Mouse (Mus musculus): ENCODE data around the gene Tagap.
"Not testable (repeated sequence)": the region's sequence is repeated elsewhere in the genome, so short reads cannot be mapped to it uniquely, and the experiment has no call there.

The Tagap gene

DNA sequence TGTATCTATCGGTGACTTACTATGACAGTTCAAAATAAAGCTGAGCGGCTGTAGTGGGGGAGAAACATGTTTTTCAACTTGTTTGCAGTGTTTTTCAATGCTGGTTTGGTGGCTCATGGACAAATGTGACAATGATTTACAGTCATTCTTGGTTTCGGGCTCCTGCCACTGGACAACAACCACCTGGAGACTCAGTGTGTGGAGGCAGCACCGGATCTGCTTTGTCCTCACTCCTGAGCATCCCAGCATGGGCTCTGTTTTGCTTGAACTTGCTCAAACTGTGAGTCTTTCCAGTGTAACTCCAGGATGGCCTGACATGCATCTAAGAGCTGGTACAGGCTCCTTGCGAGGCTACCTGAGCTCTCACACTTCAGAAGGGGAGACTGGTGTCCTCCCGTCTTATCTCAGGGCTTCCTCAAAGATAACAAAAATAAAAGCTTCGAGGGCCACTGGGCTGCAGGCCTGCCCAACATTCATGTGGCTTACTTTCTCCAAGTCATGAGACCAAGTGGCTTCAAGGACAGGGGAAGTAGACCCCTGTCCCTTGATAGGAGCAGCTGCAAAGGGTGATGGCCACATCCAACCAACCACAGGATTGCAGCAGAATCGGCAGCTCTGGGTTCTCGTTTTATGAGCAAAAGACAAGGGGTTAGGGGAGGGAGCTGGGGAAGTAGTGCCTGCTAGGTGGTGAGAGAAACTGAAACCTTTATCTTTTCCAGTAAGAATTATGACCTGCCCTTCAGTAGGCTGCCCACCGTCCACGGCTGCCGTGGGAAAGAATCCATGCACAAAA is 8.8 kb upstream of the Tagap start:
- DNase-seq = no peak

DNA sequence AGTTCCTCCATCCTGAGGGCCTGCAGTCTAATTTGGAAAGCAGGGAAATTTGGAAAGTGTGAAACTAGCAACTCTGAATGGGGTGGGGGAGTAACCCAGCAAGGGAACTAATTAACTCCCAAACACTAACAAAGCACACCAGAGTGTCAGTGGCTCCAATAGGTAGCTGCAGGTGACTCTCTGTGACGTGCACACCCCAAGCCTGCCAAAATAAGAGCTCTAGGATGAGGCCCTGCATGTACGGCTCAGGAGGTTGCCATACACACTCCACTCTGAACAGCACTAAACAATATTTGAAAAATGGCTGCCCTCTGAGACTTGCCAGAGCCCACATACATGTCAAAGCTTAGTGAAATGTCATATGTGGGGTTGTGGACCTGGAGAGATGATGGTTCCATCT is 7.4 kb upstream of the Tagap start:
- no peak for DNase-seq

DNA sequence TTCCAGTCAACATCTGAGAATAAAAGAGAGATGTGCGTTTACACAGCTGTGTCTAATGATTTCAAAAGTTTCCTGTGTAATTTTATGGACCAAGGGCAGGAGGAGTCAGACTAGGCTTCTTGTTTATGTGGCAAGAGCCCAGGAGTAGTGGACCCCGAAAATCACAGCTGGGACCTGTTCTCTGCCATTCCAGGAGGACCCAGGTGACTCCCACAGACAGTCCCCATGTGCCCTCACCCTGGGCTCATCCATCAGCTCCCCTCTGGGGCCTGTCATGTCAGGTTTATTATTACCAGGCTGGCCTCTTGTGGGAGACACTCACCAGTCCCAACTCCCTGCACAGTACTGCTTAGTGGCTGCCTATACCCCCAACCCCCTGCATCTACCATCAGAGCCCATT is 6.6 kb upstream of the Tagap start:
- DNase-seq = no peak

DNA sequence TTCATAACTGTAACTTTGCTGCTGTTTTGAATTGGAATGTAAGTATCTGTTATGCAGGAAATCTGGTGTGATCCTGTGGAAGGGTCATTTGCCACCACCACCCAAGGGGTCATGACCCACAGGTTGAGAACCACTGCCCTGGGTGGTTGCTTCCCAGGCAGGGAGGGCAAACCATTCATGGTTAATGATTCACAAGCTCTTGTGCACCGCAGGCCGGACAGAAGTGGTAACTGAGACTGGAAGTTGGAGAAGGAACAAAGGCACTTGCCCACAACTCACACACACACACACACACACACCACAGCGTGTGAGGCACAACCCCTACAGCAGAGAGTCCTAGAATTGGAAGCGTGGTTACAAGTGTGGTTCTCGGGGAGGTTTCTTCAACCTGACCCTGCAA is 3.2 kb upstream of the Tagap start:
- no peak for DNase-seq

DNA sequence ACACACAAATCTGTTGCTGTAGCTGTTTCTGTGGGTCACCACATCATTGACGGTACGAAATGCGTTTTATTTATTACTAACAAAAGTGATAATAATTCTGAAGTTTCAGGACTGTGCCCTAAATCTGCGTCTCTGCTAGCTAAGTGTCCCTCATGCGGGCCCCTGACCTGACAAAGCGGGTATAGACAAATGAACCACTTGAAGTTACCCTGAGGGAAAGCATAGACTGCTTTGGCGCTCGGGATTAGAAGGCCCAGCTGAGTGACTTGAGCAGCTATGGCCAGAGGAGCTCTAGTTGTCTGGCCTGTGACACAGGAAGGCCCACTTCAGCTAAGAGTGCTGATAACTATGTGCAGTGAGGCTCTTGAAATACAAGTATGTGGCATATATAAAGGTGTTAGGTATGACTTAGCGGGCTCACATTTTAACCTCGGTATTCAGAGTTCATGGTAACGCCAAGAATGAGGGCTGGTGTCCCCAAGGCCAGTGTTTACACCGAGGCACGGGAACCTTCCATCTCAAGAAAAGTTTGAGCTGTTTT is 1.5 kb upstream of the Tagap start:
- no peak for DNase-seq

DNA sequence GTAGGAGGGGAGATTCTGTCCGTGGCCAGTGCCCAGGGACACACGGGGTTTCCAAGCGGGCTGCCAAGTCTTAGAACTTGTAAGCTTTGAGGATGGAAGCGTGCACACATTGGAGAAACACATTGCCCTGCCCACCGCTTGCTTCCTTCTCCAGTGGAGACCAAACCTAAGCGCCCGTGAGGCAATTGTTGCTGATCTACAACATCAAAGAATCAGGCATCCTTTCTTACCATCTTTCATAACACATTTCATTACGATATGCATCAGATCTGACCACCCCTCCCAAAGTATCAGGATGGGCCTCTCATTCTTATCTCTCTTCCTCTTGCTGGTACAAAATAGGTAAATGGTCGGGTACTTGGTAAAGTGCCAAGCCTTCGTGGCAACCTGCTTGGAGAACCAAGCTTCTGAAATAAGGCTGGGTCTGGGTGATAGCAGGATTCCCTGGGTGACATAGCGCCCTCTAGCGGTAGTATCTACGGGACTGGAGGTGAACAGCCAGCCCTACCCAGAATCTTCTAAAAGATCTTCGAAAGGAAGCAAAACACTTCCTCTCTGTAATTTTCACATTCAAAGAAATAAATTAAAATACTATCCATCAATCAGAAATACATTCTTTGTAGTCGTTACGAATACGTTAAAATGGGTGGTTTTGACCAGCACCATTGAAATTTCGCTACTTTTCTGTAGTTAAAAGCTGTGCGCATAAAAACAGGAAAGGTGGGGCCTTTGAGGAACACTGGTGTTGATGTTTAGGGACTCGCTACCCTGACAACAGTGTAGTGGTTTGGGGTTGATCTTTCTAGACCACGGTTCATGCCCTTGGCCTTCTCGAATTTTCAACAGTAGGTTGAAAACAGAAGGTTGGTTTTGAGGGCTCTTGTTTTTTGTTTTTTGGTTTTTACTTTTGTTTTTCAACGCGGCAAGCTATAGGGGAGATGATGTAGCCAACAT is 2.1 kb downstream of the Tagap start:
- peak; percentile 76 for DNase-seq

DNA sequence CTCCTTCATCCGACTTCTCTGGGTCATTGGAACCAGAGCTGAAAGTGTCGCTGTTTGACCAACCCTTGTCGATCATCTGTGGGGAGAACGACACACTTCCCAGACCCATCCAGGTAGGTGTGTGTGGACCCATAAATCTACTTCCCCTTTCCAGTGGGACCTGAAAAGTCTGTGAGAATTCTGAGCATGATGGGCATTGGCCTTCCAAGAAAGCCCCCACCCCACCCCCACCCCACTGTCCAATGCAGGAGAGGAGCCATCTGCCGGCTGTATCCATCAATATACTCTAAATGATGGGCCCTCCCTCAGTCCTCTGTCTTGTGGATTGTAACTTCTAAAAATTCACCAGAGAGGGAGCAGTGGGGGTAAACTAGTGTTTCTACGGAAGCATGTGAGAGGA is 2.9 kb downstream of the Tagap start:
- DNase-seq = no peak

DNA sequence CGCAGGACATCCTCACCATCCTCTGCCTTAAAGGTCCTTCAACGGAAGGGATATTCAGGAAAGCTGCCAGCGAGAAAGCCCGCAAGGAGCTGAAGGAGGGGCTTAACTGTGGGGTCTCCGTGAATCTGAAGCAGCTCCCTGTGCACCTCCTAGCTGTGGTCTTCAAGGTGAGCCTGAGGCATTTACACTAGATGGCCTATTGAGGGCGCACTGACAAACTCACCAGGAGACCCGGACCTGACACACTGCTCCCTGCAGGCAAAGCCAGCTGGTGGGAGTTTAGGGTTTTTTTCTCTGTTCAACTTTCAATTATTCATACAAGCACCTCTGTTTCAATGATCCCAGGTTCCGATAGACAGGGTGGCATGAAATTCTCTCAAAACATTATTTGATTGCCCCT is 3.5 kb downstream of the Tagap start:
- no peak for DNase-seq

DNA sequence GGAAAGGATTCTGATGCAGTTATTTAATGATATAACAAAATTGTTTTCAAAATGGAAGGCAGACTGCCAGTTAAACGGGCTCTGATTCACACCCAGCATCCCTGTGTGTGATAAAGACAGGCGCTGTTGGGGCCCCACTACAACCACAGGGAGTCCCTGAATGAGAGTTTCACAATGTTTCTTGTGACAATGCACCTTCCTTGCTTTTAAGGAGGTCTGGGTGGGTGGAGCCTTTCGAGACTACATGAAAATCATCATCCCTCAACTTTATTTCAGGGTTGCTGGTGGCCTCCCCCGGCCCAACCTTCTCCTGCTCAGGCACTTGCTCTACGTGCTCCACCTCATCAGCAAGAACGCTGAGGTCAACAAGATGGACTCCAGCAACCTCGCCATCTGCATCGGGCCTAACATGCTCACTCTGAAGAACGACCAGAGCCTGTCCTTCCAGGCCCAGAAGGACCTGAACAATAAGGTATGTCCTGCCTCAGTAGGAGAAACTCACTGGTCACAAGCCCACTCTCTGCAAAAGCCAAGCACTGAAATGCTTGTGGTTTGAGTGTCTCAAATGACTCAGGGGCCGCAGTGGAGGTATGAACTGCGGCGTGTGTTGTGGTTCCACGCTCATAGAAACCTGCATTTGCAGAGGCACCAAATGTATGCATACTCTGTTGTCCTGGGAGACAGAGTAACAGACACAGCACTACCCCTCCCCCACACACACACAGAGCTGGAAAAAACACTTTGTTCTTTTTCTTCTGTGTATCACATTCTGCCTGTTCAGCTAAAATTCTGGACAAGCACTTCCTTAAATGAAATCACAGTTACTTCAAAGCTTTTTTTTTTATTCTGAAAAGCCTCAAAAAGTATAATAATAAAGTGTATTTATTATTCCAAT is 5.5 kb downstream of the Tagap start:
- no peak for DNase-seq

DNA sequence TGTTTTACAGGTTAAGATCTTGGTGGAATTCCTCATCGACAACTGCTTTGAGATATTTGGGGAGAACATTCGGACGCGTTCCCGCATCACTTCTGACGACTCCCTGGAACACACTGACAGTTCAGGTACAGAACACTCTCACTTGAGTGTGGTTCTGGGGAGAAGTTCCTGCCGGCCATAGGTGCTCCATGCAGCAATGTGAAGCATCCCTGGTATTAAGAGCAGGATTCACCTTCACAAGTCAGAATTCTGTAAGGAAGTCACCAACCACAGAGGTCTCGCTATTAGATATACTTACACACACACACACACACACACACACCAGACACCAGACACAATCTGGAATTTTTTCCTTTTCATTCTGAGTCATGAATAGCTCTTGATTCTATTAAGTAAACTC is 6.3 kb downstream of the Tagap start:
- not testable (repeated sequence) for DNase-seq

DNA sequence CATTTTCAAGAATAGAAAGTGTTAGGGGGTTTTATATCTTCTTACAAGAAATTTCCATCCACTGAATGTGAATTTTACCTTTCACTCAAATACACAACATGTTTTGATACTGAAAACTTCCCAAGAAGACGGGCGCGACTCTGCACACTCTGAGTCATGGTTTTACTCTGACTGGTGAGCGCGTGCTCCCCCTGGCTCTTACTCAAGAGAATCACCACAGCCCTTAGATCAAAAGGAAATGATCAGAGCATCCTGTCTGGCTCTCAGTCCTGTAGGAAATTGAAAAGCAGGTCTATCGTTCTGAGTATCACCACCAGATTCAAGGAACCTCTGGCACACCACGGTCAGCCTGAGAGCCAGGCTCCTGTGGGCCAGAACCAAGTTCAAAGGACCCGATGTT is 13.8 kb downstream of the Tagap start:
- DNase-seq = peak; percentile 48

DNA sequence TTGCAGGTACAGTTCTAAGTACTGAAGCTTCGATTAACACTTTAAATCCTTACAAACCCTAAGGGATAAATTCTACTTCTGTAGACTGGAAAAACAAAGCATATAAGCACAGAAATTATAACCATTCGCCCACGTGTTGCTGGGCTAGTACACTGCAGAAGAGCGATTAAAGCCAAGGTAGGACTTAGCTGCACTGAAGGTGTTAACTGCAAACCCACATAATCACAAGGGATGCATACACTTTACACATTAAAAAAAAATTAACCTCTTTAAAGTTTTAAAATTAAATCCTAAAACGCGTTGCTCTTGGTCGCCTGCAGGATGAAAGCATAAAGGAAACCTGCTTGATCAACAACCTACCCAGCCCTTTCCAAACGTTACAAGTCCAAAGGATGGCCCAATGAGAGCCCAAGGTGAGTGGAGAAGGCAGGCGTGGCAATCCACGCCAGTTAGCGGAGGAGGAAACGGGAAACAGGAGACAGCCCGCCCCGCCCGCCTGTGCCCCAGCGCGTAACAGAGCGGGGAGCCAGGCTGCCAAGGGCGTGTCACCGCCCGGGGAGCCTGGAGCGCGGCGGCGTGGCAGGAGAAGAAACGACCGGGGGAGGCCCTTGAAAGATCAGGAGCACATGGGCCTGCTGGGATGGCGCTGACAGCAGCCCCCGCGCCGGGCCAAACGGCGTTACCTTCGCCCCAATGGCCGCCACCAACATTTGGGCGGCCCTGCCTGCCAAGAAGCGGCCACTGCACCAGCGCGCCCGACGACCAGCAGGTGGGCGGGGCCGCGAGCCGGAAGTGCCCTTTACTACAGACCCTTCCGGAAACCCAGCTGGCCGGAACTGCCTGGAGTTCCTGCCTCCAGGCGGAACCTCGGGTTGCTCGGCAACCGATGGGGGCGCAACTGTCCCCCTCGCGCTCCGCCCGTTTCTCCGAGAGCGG is 19.6 kb downstream of the Tagap start, which contains the start of gene Rsph3a:
Gene Rsph3a, plus strand, starts transcription at position 498 of the 936 bp plus-strand sequence.
- peak; percentile 83 for DNase-seq

DNA sequence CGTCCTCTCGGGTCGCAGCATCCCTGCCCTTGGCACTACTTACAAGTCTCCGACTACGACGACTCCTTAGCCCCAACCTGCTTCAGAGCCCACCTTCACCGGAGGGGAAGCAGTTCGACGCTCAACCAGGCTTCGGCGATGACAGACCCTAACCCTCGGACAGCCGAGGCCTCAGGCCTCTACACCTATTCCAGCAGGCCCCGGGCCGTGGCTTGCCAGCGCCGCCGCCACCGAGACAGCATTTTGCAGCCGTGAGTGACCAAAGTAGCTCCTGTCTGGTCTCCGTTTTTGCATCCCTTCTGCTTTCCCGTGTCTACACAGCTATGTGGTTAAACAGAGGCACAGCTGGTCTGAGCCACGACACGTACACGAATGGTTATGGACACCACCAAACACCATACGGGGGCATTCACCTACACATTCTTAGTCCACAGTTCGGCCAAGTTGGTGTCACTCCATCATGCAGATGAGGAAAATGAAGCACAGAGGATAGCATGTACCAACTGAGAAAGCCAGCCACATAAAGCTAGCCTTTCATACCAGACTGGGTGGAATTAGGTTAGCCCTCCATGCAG is 20.3 kb downstream of the Tagap start:
- not testable (repeated sequence) for DNase-seq

DNA sequence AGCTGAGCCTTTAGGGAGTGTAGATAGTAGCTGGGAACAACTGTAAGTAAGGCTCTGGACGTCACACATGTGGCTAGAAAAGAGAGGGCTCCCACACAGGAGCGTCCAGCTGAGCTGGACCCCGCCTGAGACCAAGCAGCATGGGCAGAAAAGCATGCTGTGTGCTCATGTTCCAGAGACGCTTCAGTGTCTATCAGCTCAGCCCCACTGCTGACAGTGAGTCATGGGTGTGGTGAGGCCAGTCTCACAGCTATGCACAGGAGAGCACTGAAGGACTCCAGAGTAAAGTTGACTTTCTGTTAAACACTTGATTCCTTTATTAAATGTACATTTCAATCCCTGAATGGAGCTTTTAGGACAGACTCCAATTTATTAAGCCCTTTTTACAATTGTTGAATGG is 25.5 kb downstream of the Tagap start:
- not testable (repeated sequence) for DNase-seq

DNA sequence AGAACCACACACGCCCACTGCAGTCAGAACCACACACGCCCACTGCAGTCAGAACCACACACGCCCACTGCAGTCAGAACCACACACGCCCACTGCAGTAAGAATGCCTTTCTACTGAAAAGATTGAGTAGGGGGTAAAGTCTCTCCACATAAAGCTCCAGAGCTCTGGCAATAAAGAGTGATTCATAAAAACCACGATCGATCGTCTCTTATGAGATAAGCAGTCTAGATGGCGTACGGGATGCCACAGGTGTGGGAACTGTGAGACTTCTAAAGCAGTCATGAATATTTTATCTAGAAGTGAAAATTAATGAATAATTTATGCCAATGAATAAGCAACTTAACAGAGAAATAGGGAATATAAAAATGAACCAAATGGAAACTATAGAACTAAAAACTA is 31.4 kb downstream of the Tagap start:
- not testable (repeated sequence) for DNase-seq

DNA sequence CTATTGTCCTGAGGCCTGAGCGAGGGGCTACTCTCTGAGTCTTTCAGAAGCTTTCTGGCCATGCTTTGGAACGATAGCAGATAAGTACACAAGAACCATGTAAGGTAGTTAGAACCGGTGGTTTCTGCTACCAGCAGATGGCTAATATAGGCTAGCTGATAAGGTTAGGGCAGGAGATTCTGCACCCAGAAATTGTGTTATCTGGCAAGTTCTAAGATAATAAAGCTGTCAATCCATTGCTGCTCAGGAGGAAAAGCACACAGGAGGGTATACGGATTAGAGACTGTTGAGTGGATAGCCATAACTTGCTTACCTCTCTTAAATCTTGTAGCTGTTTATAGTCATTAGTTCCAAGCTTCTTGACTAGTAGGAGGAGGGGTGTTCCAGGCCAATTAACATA is 37.5 kb downstream of the Tagap start:
- not testable (repeated sequence) for DNase-seq

DNA sequence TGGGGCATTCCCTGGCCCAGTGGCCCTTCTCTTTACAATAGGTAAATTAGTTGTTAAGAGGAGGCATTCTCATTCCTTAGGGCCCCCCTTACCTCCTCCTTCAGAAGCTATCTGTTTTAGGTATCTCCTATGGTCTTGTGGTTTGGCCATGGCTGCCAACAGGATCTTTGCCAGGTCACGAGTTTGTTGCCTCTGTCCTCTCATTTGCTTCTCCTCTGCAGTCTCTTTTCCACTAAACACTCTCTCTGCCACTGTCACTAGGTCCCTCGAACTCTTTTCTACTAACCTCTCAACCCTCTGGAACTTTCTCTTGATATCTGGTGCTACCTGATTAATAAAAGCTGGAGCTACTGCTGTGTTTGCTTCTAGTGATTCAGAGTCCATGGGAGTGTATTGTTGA is 38.6 kb downstream of the Tagap start:
- DNase-seq = not testable (repeated sequence)

DNA sequence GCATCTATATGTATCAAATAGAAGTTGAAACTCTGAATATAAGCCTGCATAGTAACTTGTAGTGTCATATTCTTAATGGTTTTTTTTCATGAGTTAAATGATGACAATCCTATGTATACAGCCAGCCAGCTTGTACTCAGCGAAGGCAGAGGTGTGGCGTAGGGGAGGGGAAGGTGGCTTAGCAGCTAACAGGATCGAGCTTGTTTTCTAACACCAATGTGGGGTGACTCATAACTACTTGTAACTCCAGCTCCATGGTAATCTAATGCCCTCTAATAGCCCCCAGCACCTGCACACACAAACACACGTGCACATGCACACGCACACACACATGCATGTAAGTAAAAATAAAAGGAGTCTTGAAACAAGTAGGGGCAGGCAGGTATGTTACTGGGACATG is 42.7 kb downstream of the Tagap start:
- DNase-seq = not testable (repeated sequence)

DNA sequence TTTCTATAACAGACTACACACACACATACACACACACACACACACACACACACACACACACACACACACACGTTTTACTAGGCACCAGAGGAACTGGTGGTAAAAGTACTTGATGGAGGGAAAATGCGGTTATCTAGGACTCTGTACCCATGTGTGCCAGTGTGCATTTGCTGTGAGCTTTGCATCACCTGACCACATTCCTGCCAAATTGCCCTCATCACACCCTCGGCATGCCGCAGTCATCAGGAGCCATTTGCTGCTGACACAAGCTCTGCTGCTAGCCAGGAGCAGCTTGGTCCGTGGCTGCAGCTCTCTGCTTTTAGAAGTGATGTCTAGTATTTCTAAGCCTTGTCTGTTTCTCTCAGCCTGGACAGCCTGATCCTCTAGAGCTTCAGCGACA is 44.0 kb downstream of the Tagap start:
- not testable (repeated sequence) for DNase-seq

DNA sequence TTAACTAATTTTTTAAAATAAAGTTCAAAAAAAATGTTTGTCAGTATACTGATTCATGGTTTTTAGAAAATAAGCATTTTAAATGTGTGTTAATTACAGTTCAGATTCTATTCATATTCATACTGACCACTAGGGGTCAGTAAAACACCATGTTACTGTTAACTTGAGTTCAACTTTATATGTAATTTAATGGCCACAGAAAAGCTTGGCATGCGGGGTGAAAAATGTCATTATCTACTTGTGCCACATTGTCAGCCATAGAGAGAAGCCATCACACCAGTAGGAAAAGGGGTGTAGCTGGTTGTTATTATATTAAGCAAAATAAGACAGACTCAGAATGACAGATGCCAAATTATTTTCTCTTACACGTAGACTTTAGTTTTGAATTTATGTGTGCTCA is 57.7 kb downstream of the Tagap start:
- not testable (repeated sequence) for DNase-seq
